ENCODE assay signal across 14 mouse cellular contexts in genomic region chr6:146664116-146664515, GRCm38 (mm10). TPM values are rescaled to one million over a fixed set of nuclear protein-coding genes. Genes with fewer than 3 reads are reported as not detected.
DNase-seq lines count a peak whose midpoint lies in the region; ATAC-seq lines count a peak whose summit lies in the region.
"Had no signal": no experiment of that assay in that cellular context is flagged by ENCODE, and none has a peak within 500 bp of the region (broad histone marks: within the 10 kb centered on the region; RNA-seq: fewer than 3 reads in every experiment).

No protein-coding gene starts in this region.

- no peaks in the 10 kb centered on the region for H3K9me3 ChIP-seq in kidney, embryonic 15.5 days (replicated peaks)
- no peaks in the 10 kb centered on the region for H3K9me3 ChIP-seq in heart, embryonic 14.5 days (ENCODE audit: control insufficient read depth, low read length)
- H3K9me3 ChIP-seq: liver, embryonic 13.5 days; midbrain, embryonic 15.5 days had no signal

- H3K4me2 ChIP-seq in kidney, embryonic 15.5 days = no peak overlapping the region
- H3K4me2 ChIP-seq in heart, embryonic 14.5 days (ENCODE audit: low read length) = no peak overlapping the region
- H3K4me2 ChIP-seq: liver, embryonic 13.5 days; midbrain, embryonic 15.5 days had no signal

- no peaks in the 10 kb centered on the region for H3K36me3 ChIP-seq in kidney, embryonic 15.5 days
- H3K36me3 ChIP-seq in heart, embryonic 14.5 days (ENCODE audit: control insufficient read depth, insufficient read depth, low read length) = no peaks in the 10 kb centered on the region
- H3K36me3 ChIP-seq: liver, embryonic 13.5 days; midbrain, embryonic 15.5 days had no signal

- no peak for ATAC-seq in kidney, embryonic 15.5 days (replicated peaks; ENCODE audit: low FRiP score)
- no peak for ATAC-seq in heart, embryonic 14.5 days (ENCODE audit: insufficient number of reproducible peaks, insufficient read depth, low FRiP score, low read depth)
- 0 out of 2 replicates have a peak, but pooled peaks have one; percentile 41 for ATAC-seq in megakaryocyte-erythroid progenitor cell, adult 5-6 weeks (replicated peaks; ENCODE audit: low FRiP score, low TSS enrichment, poor library complexity, severe bottlenecking)
- no peak for ATAC-seq in megakaryocyte progenitor cell, adult 5-6 weeks (replicated peaks; ENCODE audit: poor library complexity)
- ATAC-seq: midbrain, embryonic 15.5 days had no signal

- peak; percentile 52 for DNase-seq in kidney, adult 18-20 months
- peak; percentile 77 for DNase-seq in adrenal gland, adult 2 months
- DNase-seq in embryo, embryonic 10.5 days (ENCODE audit: low spot score) = no peak
- DNase-seq: embryo, embryonic 11 days; liver, embryonic 13.5 days; lung, postnatal 14 days; right cerebral cortex, postnatal 25 days had no signal

- 67% methylated on average over 5 of the region's 5 CpGs for WGBS in kidney, embryonic 15.5 days
- 25% methylated on average over 5 of the region's 5 CpGs for WGBS in heart, embryonic 14.5 days

- H3K9ac ChIP-seq in kidney, embryonic 15.5 days = no peak overlapping the region
- H3K9ac ChIP-seq in heart, embryonic 14.5 days (ENCODE audit: low read length) = peak overlapping the region; percentile 38; the same call in 1 of the 2 replicates
- H3K9ac ChIP-seq: liver, embryonic 13.5 days; midbrain, embryonic 15.5 days had no signal

- H3K27me3 ChIP-seq in kidney, embryonic 15.5 days = no peaks in the 10 kb centered on the region
- H3K27me3 ChIP-seq in heart, embryonic 14.5 days (ENCODE audit: control insufficient read depth, insufficient read depth, low read length) = no peaks in the 10 kb centered on the region
- H3K27me3 ChIP-seq: liver, embryonic 13.5 days; midbrain, embryonic 15.5 days had no signal

- H3K27ac ChIP-seq in kidney, embryonic 15.5 days = no peak overlapping the region
- peak overlapping the region; percentile 78 to 85 for H3K27ac ChIP-seq in heart, embryonic 14.5 days (replicated peaks in 1 of 2; ENCODE audit: control insufficient read depth in 1 of 2, insufficient read depth in 1 of 2, low read depth in 2 of 2, low read length in 2 of 2)
- H3K27ac ChIP-seq: kidney, postnatal 0 days; liver, embryonic 13.5 days; midbrain, embryonic 15.5 days had no signal

- H3K4me1 ChIP-seq in kidney, embryonic 15.5 days = no peaks in the 10 kb centered on the region
- H3K4me1 ChIP-seq in heart, embryonic 14.5 days (ENCODE audit: control insufficient read depth in 2 of 2, insufficient read depth in 2 of 2, low read length in 2 of 2) = peaks cover 14 to 22% of the 10 kb centered on the region in 2 experiments
- H3K4me1 ChIP-seq: liver, embryonic 13.5 days; midbrain, embryonic 15.5 days had no signal

- H3K4me3 ChIP-seq in kidney, embryonic 15.5 days (replicated peaks) = no peak overlapping the region
- H3K4me3 ChIP-seq in heart, embryonic 14.5 days (ENCODE audit: control insufficient read depth in 1 of 2, insufficient read depth in 1 of 2, low read depth in 1 of 2, low read length in 2 of 2) = no peak overlapping the region
- H3K4me3 ChIP-seq: erythroblast, embryonic 14.5 days; liver, embryonic 13.5 days; midbrain, embryonic 15.5 days had no signal

RNA-seq across cellular contexts. Expression of gene Tm7sf3, which starts 21.5 kb away (rescaled TPM):
- 36.5 and 37.0 TPM in 2 replicates for polyA plus RNA-seq in kidney, embryonic 15.5 days (2015; fragmentation: Nextera tagmentation; extraction: Ambion mirVana)
- total RNA-seq in adrenal gland, adult 2 months (2021) = 10 to 100 TPM; 31.7 to 51.5 TPM
- 17.0 and 22.5 TPM in 2 replicates for polyA plus RNA-seq in adrenal gland, adult 2 months (2012; rRNA removed)
- 43.2 and 44.7 TPM in 2 replicates for polyA plus RNA-seq in heart, embryonic 14.5 days (2014; fragmentation: Nextera tagmentation; extraction: Ambion mirVana)
- 47.6 and 57.4 TPM in 2 replicates for total RNA-seq in megakaryocyte-erythroid progenitor cell, adult 5-6 weeks (2014; fragmentation: Nextera tagmentation)
- 60.9 and 68.3 TPM in 2 replicates for total RNA-seq in megakaryocyte-erythroid progenitor cell, adult 5-6 weeks (2017)
- total RNA-seq in megakaryocyte progenitor cell, adult 5-6 weeks (2015) = 78.9 and 81.3 TPM in 2 replicates
- total RNA-seq in megakaryocyte progenitor cell, adult 5-6 weeks (2017) = 92.5 and 99.5 TPM in 2 replicates

RNA-seq across cellular contexts. Expression of gene Med21, which starts 21.8 kb away (rescaled TPM):
- polyA plus RNA-seq in kidney, embryonic 15.5 days (2015; fragmentation: Nextera tagmentation; extraction: Ambion mirVana) = 137 and 154 TPM in 2 replicates
- 10 to 100 TPM; 67.5 to 78.9 TPM for total RNA-seq in adrenal gland, adult 2 months (2021)
- 10.8 and 20.8 TPM in 2 replicates for polyA plus RNA-seq in adrenal gland, adult 2 months (2012; rRNA removed)
- 153 and 156 TPM in 2 replicates for polyA plus RNA-seq in heart, embryonic 14.5 days (2014; fragmentation: Nextera tagmentation; extraction: Ambion mirVana)
- 70.8 and 85.1 TPM in 2 replicates for total RNA-seq in megakaryocyte-erythroid progenitor cell, adult 5-6 weeks (2014; fragmentation: Nextera tagmentation)
- 83.8 and 89.7 TPM in 2 replicates for total RNA-seq in megakaryocyte-erythroid progenitor cell, adult 5-6 weeks (2017)
- total RNA-seq in megakaryocyte progenitor cell, adult 5-6 weeks (2015) = 222 and 260 TPM in 2 replicates
- total RNA-seq in megakaryocyte progenitor cell, adult 5-6 weeks (2017) = 190 and 247 TPM in 2 replicates
